Mouse (Mus musculus): ENCODE measurements at regions not wholly inside any gene's neighbourhood (a gene's known extent, or its start where the extent isn't known, plus 50 kb on each side); places are given as distances from the start of the nearest gene placed in this dataset.

DNA sequence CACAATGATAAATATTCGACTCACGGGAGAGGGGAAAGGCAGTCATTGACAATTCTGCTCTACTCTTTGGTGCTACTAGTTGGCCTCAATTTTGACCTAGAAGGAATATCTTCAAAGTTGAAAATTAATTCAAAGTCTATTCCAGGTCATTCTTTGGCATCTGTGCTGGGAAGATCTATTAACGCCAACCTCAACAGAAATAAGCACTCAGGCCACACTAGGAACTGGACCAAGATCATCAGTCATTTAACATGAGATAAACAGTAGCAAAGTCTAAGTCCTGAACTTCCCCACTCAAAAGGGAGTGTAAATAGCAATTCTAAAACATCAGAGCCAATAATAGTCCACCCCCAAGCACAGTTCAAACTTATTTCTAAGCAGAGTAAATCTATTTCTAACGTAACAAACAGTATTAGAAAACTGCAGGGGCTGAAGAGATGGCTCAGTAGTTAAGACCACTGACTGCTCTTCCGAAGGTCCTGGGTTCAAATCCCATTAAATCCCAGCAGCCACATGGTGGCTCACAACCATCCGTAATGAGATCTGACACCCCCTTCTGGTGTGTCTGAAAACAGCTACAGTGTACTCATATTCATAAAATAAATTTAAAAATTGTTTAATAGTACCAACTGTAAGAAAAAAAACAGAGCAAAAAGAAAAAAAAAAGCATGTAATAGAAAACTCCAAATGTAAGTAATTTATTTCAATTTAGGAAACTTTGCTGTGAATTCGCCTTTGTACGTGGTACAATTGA lies 75.1 kb upstream of the Atp2b1 start:
- DNase-seq (ENCODE audit: low read depth, low spot score) = no peak

DNA sequence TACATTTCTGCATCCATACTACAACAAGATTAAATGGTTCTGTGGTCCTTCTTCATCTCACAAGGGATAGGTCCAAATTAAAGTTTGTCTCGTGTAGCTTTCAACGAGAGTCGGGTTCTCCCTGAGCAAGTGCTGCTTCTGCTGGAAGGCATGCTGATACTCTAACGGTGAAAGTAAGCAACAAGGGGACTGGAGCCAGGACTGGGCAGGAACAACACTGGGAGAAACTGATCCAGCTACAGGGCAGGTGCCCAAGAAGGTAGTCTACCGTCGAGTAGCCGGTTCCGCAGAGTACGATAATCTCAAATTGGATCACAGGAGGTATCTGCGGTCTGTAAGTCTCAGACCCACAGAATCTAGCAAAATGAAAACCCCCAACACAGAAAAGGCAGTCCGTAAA lies 74.2 kb upstream of the Atp2b1 start:
- no peak for DNase-seq (ENCODE audit: low read depth, low spot score)

DNA sequence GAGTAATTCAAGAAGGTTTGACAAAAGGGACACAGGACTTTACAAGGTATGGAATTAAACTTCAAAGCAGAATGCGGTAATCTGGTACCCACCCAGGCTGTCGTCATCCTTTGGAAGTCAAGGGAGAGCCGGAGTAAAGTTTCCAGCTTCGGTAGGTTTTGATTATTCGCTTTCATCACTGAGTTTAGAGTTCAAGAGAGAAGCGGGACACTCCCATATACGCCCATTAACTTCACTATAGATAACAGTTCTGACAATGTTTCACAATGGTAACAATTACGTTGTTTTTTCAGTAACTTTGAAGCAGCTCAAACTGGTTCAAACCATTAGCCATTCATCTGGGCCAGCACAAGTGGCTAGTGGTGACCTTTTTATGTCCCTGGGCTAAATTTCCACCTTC lies 73.8 kb upstream of the Atp2b1 start:
- DNase-seq (ENCODE audit: low read depth, low spot score) = no peak

DNA sequence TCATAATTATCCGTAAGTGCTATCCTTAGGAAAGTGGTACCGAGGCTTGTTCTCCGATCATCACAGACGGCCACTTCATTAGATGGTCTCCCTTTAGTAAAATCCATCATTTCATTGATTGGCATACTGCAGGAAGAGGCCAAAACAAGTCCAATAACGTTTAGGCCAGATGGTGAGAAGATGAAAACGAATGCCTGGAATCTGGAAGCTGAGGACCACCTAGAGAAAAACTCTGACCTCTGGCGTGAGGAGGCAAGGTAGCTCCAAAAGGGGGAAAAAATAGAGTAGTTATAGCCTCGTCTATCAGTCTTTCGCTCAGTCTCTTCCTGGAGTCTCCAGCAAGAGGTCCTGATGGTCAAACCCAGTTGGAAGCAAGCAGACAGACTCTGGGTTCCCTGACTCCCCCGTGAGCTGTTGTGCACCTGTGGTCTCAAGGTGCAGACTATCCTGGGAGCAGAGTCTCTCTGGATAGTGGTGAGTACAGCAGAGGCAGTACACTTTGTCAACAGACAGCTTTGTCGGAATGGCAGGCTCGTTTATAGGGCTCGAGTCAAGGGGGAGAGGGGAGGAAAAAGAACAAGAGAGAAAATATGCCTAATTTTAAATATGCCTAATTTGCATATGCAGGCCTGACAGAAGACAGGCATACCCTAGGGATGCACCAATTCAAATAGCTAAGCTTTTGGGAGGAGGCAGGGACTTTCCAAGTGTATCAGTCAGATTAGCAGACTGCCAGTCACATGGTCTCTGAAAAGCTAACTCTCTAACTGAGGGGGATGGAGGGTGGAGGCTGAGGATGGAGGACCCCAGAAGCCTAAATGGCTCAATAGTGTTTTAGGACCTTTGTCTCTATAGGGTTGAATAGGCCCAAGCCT lies 73.0 kb upstream of the Atp2b1 start:
- no peak for DNase-seq (ENCODE audit: low read depth, low spot score)

DNA sequence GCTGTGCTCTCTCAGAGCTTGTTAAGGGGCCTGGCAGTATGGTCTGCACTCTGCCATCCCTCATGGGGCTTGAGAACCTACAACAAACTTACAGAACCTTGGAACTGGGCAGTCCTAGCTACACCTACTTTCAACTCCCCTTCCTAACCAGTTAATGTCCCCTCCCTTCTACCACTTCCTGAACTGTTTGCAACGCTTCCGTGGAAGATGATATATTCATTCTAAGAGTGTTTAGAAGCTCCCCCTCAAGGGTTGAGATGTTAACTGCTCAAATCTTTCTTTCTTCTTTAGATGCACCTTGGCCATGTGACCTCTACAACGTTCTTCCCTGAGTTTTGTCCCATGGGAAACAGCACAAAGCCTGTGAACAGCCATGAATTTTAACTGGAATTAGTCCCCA lies 72.3 kb upstream of the Atp2b1 start:
- no peak for DNase-seq (ENCODE audit: low read depth, low spot score)

DNA sequence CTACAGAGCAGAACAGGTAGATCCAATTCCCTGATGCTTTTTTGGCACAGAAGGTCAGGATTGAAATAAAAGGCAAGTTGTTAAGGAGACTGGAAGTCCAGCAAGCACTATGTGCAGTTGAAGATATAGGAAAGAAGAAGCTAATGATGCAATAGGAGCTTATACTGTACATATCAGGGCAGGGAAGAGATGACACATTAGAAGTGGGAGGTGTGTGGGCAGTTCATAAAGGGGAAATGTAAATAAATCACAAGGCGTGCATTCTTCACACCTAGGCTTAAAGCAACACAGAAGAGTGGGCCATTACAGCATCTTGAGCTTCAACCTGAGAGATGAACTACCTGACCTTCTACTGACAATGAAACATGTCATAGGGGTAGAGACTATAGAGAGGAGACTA lies 71.5 kb upstream of the Atp2b1 start:
- DNase-seq (ENCODE audit: low read depth, low spot score) = no peak

DNA sequence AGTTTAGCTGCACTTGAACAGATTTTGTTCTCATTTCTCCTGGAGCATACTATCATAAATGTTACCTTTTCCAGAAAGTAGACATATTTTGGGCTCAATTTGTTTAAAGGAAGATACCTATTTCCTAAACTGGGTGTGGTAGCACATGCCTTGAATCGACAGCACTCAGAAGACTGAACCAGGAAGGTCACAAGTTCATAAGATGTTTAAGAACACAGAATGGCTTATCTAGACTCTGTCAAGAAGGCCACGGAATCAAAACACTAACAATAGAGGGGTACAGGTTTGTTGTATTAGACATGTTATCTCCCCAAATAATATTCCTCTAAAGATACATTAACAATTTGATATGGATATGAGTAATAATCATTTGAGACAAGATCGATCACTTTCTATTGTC lies 64.4 kb upstream of the Atp2b1 start:
- no peak for DNase-seq (ENCODE audit: low read depth, low spot score)

DNA sequence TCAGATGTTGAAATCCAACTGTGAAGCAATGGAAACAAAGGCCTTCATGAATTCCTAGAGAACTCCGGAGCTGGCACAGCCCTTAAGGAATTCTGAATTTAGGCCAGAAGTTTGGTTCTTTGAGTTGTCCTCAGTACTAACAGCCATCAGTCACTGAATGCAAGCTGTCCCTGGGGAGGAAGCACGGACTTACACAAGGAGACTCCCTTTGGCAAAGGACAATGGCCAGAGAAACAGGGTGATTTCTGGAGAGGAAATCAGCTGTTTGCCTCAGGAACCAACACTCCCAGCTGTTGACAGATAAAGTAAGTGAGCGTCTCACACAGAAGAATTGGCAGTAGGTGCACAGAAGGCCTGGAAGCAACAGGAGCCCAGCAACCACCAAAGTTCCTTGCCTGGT lies 56.8 kb upstream of the Atp2b1 start:
- no peak for DNase-seq (ENCODE audit: low read depth, low spot score)

DNA sequence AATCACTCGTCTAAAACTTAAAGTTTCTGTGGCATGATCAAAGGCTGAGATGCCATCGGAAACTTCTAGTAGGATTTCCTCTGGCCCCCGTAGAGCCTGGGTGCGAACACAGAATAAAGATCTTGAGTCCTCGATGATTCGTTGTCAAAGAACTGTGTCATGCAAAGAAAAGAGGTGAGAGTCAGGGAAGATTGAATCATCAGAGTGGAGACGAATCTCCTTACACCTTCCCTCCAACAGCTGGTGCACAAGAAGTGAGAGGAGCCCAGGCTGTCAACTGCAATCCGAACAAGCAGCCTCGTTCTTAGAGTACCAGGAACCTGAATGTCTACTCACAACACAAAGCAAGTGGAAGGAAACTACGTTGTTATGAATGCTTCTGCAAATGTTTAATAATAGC lies 52.7 kb upstream of the Atp2b1 start:
- DNase-seq (ENCODE audit: low read depth, low spot score) = no peak

DNA sequence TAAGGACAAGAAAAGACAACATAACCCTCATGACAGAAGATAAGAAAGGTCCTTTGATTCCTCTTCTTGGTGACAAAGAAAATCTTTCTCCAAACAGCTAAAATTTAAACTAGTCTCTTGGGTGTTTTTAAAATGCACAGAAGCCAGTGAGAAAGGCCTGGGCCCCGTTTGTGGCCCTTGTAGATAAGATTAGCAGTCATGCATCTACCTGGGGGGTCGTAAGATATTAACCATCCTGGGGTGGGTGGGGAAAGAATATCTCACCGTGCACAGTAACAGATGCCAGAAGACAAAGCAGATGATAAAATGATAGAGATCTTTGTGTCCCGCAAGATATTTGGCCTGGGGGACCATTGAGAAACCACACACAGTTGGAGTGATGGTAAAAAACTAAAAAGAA lies 51.5 kb upstream of the Atp2b1 start:
- DNase-seq (ENCODE audit: low read depth, low spot score) = no peak

DNA sequence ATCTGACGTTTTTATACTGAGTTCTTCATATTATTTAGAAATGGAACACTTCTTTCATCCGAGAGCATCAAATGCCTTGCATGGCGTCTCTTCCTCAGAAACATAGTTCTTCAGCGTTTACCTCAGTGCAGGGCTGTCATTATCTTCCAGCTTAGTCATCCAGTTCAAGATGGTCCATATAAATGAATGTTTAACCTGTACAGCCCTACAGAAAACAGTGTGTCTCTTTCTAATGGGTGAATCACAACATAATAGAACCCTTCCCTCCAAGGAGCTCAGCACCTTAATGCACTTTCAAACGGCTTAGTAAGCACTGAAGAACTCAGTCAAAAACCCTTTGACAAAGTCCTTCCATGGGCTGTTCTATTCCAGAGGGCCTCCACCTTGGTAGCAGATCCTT lies 49.8 kb upstream of the Atp2b1 start:
- DNase-seq (ENCODE audit: low read depth, low spot score) = no peak

All from embryo, embryonic 11.5 days (tissue).